Mouse (Mus musculus) hindbrain, postnatal 0 days (tissue): ENCODE results near the gene Skap1. TPM values are rescaled to one million over a fixed set of nuclear protein-coding genes. Genes with fewer than 3 reads are reported as not detected.

Experiments
- ATAC-seq: fragments of 200-750 bp; cut with Nextera tagmentation; 2 replicates; pipeline ENCODE4 v1.8.0; 2017; ENCODE audit warnings: mild to moderate bottlenecking, moderate TSS enrichment, moderate library complexity
- DNase-seq: peaks from one replicate; pipeline ENCODE4 v3.0.0-alpha.2; 2015; ENCODE audit warnings: low spot score
- H3K27ac ChIP-seq: fragments of 300-500 bp; sonication (generic); 2 replicates; pipeline ENCODE4 v1.5.1; 2014; ENCODE audit warnings: mild to moderate bottlenecking
- H3K27me3 ChIP-seq: fragments of 300-500 bp; sonication (generic); 2 replicates; pipeline ENCODE4 v1.6.1; 2014; ENCODE audit warnings: low read length, mixed read lengths; ENCODE audit not compliant: insufficient read depth
- H3K36me3 ChIP-seq: fragments of 300-500 bp; sonication (generic); 2 replicates; pipeline ENCODE4 v1.6.1; 2014; ENCODE audit warnings: low read length, mixed read lengths; ENCODE audit not compliant: insufficient read depth
- H3K4me1 ChIP-seq: fragments of 300-500 bp; sonication (generic); 2 replicates; pipeline ENCODE4 v1.6.1; 2014; ENCODE audit warnings: antibody characterized with exemption, low read length, mixed read lengths; ENCODE audit not compliant: insufficient read depth
- H3K4me2 ChIP-seq: fragments of 300-500 bp; sonication (generic); 2 replicates; pipeline ENCODE4 v1.6.1; 2014; ENCODE audit warnings: low read depth, mild to moderate bottlenecking, low read length, moderate library complexity, mixed read lengths
- H3K4me3 ChIP-seq: fragments of 300-500 bp; sonication (generic); 2 replicates; pipeline ENCODE4 v1.5.1; 2014; ENCODE audit warnings: low read length
- H3K9ac ChIP-seq: fragments of 300-500 bp; sonication (generic); replicated peaks from 2 replicates; pipeline ENCODE4 v1.6.1; 2014; ENCODE audit warnings: mild to moderate bottlenecking, low read length, moderate library complexity, mixed read lengths
- H3K9me3 ChIP-seq: fragments of 300-500 bp; sonication (generic); 2 replicates; pipeline ENCODE4 v1.6.1; 2016; ENCODE audit warnings: low read length, mixed read lengths
- CTCF ChIP-seq: IDR thresholded peaks from 2 replicates; pipeline ENCODE4 v1.5.1; 2016; ENCODE audit warnings: antibody characterized with exemption, control low read depth, low read depth
- WGBS: fragments of 180-500 bp; shearing (Covaris S2); extraction: QIAGEN DNeasy Blood & Tissue Kit; methylation state at CpG from one replicate; pipeline ENCODE4 v1.1.7; 2014; 5-methylcytosine and 5-hydroxymethylcytosine counted together
- polyA plus RNA-seq: library from polyadenylated mRNA; unstranded; fragments of >200 nt; fragmentation: Nextera tagmentation; extraction: Ambion mirVana; gene quantifications from 2 replicates; pipeline ENCODE4 v1.2.1, GENCODE M21; 2015
- total RNA-seq: library from RNA; depleted of rRNA; stranded (reverse); fragments of >200 nt; gene quantifications from 2 replicates; pipeline ENCODE4 v1.2.3, GENCODE M21; 2014

Skap1 gene
- total and polyA plus RNA-seq, 2 experiments from 2014 or later, result 2.5 to 5.7 TPM

DNA sequence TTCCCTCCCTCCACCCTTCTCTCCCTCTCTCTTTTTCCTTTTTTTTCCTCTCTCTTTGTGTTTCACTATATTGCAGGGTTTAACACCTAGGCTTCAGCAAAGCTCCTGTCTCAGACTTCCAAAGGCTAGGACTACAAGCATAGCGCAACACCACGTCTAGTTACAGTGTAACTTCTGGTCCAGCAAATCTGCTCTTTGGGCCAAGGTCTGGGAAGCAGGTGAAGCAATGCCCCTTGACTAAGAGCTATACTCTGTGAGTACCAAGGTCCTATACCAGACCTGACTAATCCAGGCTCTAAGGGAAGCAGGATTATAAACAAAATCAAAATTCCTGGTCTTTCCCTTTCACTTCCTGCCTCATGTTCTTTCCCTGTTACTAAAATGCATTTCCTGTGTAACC lies 35.3 kb upstream of the Skap1 start:
- Histone ChIP-seq H3K9me3 (no peaks in the 10 kb centered on the region), H3K4me2 (no peak overlapping the region), H3K27ac (no peak overlapping the region), H3K4me3 (no peak overlapping the region), H3K36me3 (no peaks in the 10 kb centered on the region), H3K4me1 (no peaks in the 10 kb centered on the region), H3K27me3 (no peaks in the 10 kb centered on the region), H3K9ac (no peak overlapping the region)
- ATAC-seq (no peak), DNase-seq (no peak)
- no peak for TF ChIP-seq CTCF
- WGBS, result 89% methylated on average over 2 of the region's 2 CpGs

DNA sequence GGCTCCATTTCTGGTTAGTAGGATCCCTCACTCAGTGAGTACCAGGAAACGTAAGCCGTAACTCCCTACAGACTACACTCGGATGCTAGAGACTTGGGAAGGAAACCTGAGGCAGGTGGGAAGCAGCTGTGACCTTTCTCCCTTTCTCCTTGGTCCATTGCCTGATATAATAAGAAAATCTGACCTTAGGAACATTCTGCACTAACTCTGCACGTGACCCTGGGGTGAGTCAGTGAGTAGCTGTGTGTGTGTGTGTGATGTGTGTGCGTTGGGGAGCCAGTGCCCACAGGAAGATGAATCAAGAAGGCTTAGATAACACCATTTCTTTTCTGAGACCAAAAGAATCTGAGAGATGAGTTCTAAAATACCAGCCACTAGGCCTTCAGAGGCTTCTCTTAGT lies 34.5 kb upstream of the Skap1 start:
- Histone ChIP-seq H3K4me2 (no peak overlapping the region), H3K36me3 (no peaks in the 10 kb centered on the region), H3K27me3 (no peaks in the 10 kb centered on the region), H3K9ac (no peak overlapping the region), H3K9me3 (no peaks in the 10 kb centered on the region), H3K4me3 (no peak overlapping the region), H3K4me1 (no peaks in the 10 kb centered on the region), H3K27ac (no peak overlapping the region)
- no peak for DNase-seq
- ATAC-seq, result no peak
- TF ChIP-seq CTCF, result no peak
- WGBS, result 75% methylated on average over 5 of the region's 5 CpGs

DNA sequence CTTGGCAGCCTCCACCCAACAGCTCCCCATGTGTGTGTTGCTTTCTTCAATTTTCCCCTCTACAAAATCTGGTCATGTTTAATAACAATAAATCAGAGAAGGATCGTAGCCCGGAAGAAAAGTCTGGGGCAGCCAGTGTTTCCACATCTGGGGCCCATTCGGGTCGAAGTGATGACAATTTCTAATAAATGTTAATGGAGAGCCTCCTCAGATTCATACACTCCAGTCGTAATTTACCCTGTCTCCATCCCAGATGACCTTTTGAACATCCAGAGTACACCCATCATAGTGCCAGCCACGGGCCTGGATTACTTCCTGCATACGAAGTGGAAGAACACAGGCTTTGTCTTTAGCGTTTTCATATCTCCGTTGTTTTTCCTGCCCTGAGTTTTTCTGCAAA lies 32.5 kb upstream of the Skap1 start:
- 67% methylated on average over 9 of the region's 9 CpGs for WGBS
- TF ChIP-seq CTCF, result no peak

DNA sequence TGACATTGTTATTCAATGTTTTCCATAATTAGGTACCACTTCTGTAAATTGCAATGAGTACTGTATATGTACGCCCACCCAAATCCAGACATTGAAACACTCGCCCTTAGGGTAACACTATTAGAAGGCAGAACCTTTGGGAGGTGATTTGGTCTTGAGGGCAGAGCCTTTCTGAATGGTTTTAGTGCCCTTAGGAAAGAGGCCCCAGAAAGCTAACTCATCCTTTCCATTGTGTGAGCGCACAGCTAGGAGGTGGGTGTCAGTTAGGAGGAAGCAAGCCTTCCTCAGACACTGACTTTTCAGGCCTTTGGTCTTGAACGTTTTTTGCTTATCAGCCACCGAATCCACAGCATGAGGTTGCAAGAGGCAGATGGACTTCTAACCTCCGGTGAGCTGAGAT lies 29.5 kb upstream of the Skap1 start:
- Histone ChIP-seq H3K9ac (no peak overlapping the region), H3K27ac (no peak overlapping the region), H3K9me3 (no peaks in the 10 kb centered on the region), H3K4me3 (no peak overlapping the region), H3K4me2 (no peak overlapping the region), H3K27me3 (no peaks in the 10 kb centered on the region), H3K36me3 (no peaks in the 10 kb centered on the region), H3K4me1 (no peaks in the 10 kb centered on the region)
- DNase-seq (no peak), ATAC-seq (no peak)
- TF ChIP-seq CTCF, result no peak
- WGBS, result 76% methylated on average over 6 of the region's 6 CpGs

More for the DNA sequence above, 32.5 kb upstream of the Skap1 start:
- H3K9ac ChIP-seq, result no peak overlapping the region
- H3K4me3 ChIP-seq, result no peak overlapping the region
- H3K27ac ChIP-seq, result no peak overlapping the region
- no peak for DNase-seq
- no peak for ATAC-seq
- H3K9me3 ChIP-seq, result no peaks in the 10 kb centered on the region
- H3K4me2 ChIP-seq, result no peak overlapping the region
- H3K27me3 ChIP-seq, result no peaks in the 10 kb centered on the region
- no peaks in the 10 kb centered on the region for H3K36me3 ChIP-seq
- no peaks in the 10 kb centered on the region for H3K4me1 ChIP-seq

DNA sequence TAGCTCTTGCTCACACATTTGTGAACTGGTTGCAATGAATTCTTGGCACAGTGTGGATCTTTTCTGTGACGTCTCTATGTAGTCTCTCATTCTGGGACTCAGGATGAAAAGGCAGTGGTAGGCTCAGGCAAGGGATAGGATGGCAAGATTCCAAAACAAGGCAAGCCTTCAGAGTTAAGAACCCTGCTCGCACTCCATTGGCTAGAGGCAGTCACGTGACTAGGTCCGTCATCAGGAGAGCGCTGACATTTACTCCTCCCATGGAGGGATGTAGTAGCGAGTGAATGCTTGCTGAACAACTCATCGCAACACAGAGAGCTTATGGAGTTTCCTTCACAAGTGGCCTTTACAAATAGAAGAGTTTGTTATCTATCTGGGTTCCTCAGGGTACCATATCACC lies 27.9 kb upstream of the Skap1 start:
- Histone ChIP-seq H3K4me2 (no peak overlapping the region), H3K9me3 (no peaks in the 10 kb centered on the region), H3K4me3 (no peak overlapping the region), H3K27me3 (no peaks in the 10 kb centered on the region), H3K36me3 (no peaks in the 10 kb centered on the region), H3K4me1 (no peaks in the 10 kb centered on the region), H3K27ac (no peak overlapping the region), H3K9ac (no peak overlapping the region)
- WGBS, result 42% methylated on average over 7 of the region's 7 CpGs
- peak; percentile 67 for ATAC-seq
- no peak for TF ChIP-seq CTCF
- DNase-seq, result peak; percentile 77

DNA sequence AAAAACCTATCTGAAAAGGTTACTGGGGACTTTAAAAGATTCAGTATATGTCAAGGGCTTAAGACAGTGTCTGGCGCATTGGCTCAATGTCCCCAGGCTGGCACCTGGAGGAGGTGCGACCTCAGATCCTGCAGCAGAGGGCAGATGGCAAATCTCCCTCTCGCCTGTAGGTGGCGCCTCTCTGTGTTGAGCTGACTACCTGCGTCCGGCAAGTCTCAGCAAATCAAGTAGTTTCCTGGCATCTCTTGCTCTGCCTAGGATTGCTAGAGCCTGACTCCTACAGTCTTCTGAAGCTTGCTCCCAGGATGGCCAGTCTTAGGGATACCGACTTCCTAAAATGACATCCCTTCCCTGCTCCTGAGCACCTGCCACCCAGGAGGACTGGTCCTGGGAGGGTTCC lies 25.6 kb upstream of the Skap1 start:
- DNase-seq (peak; percentile 84), ATAC-seq (no peak; the same call in 1 of the 2 replicates)
- Histone ChIP-seq H3K9me3 (no peaks in the 10 kb centered on the region), H3K27me3 (no peaks in the 10 kb centered on the region), H3K9ac (0 out of 2 replicates have a peak overlapping the region, but pooled peaks have one; percentile 9), H3K27ac (no peak overlapping the region), H3K4me2 (no peak overlapping the region), H3K36me3 (no peaks in the 10 kb centered on the region), H3K4me3 (no peak overlapping the region), H3K4me1 (no peaks in the 10 kb centered on the region)
- 8% methylated on average over 7 of the region's 7 CpGs for WGBS
- peak; percentile 89 for TF ChIP-seq CTCF

DNA sequence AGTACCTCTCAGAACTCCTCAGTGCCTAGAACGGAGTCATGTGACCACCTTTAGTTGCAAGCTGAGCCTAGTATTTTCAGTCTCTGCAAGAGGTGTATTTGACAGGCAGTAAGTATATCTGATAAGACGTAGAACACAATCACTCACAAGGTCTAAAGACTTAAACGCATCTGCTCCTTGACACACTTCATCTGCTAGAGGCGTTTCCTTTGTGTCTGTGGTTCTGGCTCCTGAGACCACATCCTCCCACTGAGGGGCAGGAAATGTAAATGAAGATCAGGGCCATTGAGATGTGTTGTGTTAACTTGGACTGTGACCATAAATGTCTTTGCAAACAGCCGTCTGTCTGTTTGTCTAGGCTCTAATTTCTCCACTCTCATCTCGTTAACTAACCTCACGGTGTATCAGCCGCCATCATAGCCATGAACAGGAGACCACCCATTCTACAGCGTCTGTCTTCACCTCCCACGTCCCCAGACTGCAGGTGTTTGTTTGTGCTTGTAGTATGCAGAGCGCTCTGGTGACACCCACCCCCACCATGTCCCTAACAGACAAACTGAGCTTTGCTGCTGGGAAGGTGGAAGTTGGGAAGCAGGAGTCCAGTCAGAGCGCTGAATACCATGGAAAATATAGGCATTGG lies 22.7 kb upstream of the Skap1 start:
- Histone ChIP-seq H3K9ac (no peak overlapping the region), H3K4me1 (no peaks in the 10 kb centered on the region), H3K4me2 (no peak overlapping the region), H3K27me3 (no peaks in the 10 kb centered on the region), H3K9me3 (no peaks in the 10 kb centered on the region), H3K4me3 (no peak overlapping the region), H3K27ac (no peak overlapping the region), H3K36me3 (no peaks in the 10 kb centered on the region)
- ATAC-seq (no peak), DNase-seq (no peak)
- TF ChIP-seq CTCF, result no peak
- WGBS, result 65% methylated on average over 12 of the region's 12 CpGs
